Mouse (Mus musculus) hindbrain, embryonic 15.5 days (tissue): ENCODE results near the gene Hspb3. TPM values are rescaled to one million over a fixed set of nuclear protein-coding genes. Genes with fewer than 3 reads are reported as not detected.
A peak's percentile ranks its signal among the peaks of the same experiment; 100 is the strongest.

ENCODE experiments used
- ATAC-seq: fragments of 200-750 bp; cut with Nextera tagmentation; 2 replicates; pipeline ENCODE4 v1.8.0; 2017; ENCODE audit warnings: low read depth, moderate number of reproducible peaks, moderate TSS enrichment; ENCODE audit not compliant: low FRiP score
- H3K27ac ChIP-seq: fragments of 300-500 bp; sonication (generic); replicated peaks from 2 replicates; pipeline ENCODE4 v1.5.1; 2015; ENCODE audit warnings: mild to moderate bottlenecking, inconsistent platforms
- H3K27me3 ChIP-seq: fragments of 300-500 bp; sonication (generic); 2 replicates; pipeline ENCODE4 v1.6.1; 2015; ENCODE audit warnings: control low read depth, inconsistent platforms
- H3K36me3 ChIP-seq: fragments of 300-500 bp; sonication (generic); 2 replicates; pipeline ENCODE4 v1.6.1; 2015; ENCODE audit warnings: control low read depth, inconsistent platforms
- H3K4me1 ChIP-seq: fragments of 300-500 bp; sonication (generic); replicated peaks from 2 replicates; pipeline ENCODE4 v1.6.1; 2015; ENCODE audit warnings: control low read depth, inconsistent platforms
- H3K4me2 ChIP-seq: fragments of 300-500 bp; sonication (generic); 2 replicates; pipeline ENCODE4 v1.6.1; 2015; ENCODE audit warnings: moderate library complexity, mild to moderate bottlenecking, inconsistent platforms
- H3K4me3 ChIP-seq: fragments of 300-500 bp; sonication (generic); 2 replicates; pipeline ENCODE4 v1.5.1; 2015; ENCODE audit warnings: mild to moderate bottlenecking, inconsistent platforms
- H3K9ac ChIP-seq: fragments of 300-500 bp; sonication (generic); 2 replicates; pipeline ENCODE4 v1.6.1; 2015; ENCODE audit warnings: inconsistent platforms
- H3K9me3 ChIP-seq: fragments of 300-500 bp; sonication (generic); 2 replicates; pipeline ENCODE4 v1.6.1; 2016; ENCODE audit warnings: control low read depth, inconsistent platforms
- WGBS: fragments of 180-500 bp; shearing (Covaris S2); methylation state at CpG from one replicate; pipeline ENCODE4 v1.1.7; 2015; 5-methylcytosine and 5-hydroxymethylcytosine counted together
- polyA plus RNA-seq: library from polyadenylated mRNA; unstranded; fragments of >200 nt; fragmentation: Nextera tagmentation; extraction: Ambion mirVana; gene quantifications from 2 replicates; pipeline ENCODE4 v1.2.1, GENCODE M21; 2015

Gene Hspb3
- polyA plus RNA-seq, 1 experiment from 2014 or later, result 0.19 TPM

DNA sequence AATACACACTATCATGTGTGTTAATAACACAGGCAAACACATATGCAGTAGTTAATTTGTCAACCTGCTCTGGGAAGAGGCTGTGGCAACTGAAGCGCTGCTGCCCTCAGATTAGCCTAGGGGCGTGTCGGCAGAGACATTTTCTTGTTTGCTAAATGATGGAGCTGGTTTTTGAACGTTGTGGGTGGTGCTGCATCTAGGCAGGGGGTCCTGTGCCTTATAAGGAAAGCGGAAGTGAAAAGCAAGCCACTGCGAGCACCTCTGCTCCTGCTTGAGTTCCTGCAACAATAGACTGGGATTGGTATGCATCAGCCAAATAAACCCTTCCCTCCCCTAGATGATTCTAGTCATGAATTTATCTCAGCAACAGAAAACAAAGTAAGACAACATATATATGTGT lies 31.0 kb downstream of the Hspb3 start:
- ATAC-seq, result no peak
- H3K9ac ChIP-seq, result no peak overlapping the region
- H3K4me2 ChIP-seq, result no peak overlapping the region
- H3K27me3 ChIP-seq, result no peaks in the 10 kb centered on the region
- H3K9me3 ChIP-seq, result no peaks in the 10 kb centered on the region
- H3K27ac ChIP-seq, result no peak overlapping the region
- H3K36me3 ChIP-seq, result no peaks in the 10 kb centered on the region
- no peaks in the 10 kb centered on the region for H3K4me1 ChIP-seq
- H3K4me3 ChIP-seq, result no peak overlapping the region
- WGBS, result 39% methylated on average over 6 of the region's 6 CpGs

DNA sequence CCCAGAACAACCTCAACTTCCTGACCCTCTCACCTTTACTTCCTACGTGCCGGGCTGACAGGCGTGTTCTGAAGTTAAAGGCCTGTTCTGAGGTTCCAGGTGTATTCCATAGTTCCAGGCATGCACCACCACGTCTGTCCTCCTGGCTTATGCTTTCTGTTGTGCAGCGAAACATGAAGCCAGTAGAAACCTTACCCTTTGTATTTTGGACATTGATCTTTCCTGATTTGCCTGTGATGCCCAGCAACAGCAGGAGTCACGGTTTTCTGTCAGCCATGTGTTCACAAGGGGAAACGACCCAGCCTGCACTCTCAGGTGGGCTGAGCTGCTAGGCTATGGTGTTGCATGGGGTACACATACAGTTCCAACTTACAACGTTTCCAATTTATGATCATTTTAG lies 35.9 kb downstream of the Hspb3 start:
- WGBS, result 88% methylated on average over 8 of the region's 8 CpGs
- Histone ChIP-seq H3K27ac (no peak overlapping the region), H3K4me3 (no peak overlapping the region), H3K4me1 (no peaks in the 10 kb centered on the region), H3K27me3 (no peaks in the 10 kb centered on the region), H3K36me3 (no peaks in the 10 kb centered on the region), H3K4me2 (no peak overlapping the region), H3K9me3 (no peaks in the 10 kb centered on the region), H3K9ac (no peak overlapping the region)
- no peak for ATAC-seq

DNA sequence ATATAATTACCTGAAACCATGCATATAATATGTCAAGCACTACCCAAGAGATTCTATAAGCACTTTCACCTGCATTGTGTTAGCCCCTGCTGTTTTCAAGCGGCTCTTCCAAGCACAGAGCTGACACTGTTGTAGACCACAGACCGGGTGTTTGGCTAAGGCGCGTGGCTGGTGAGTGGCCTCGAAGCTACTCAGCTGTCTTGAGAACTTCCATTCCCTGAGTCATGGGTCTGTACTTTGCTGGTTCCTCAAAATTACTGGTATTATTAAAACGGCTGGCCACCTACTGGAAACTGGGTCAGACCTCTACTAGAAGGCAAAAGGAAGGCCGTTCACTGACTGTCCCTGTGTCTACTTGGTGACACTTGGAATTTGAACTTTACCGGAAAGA lies 40.6 kb downstream of the Hspb3 start:
- 80% methylated on average over 8 of the region's 8 CpGs for WGBS
- Histone ChIP-seq H3K36me3 (no peaks in the 10 kb centered on the region), H3K27ac (no peak overlapping the region), H3K27me3 (no peaks in the 10 kb centered on the region), H3K4me2 (no peak overlapping the region), H3K4me3 (no peak overlapping the region), H3K9me3 (no peaks in the 10 kb centered on the region), H3K4me1 (no peaks in the 10 kb centered on the region), H3K9ac (no peak overlapping the region)
- no peak for ATAC-seq

DNA sequence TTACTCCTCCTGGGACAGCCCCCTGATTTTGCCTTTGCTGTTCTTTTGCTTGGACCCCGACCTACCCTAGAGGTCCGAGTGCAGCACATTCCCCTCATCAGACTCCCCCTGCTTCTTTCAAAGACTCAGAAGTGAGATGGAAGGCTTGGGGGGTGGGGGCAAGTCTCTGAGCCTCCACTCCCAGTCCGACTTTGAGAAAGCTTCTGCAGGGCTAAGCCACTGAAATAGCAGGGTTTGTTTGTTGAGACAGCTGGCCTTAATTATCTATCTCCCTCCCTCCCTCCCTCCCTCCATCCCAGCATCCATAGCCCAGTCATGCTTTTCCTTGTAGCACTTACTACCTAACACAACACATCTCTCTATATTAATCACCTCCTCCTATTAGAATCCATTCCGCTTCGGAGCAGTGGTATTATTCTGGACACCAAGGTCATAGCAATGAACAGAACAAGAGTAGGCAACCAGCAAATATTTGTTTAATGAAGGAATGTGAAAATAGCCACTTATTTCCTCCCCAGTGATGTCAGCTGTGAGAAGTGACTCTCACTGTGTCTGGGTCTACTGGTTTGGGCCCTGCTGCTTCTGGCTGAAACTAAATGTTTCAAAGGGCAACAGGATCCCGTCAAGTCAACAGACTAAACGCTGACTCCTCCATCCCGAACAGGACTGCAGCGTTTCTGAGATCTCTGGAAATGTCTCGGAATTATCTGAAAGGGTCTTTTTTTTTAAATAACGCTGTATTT lies 41.2 kb downstream of the Hspb3 start:
- Histone ChIP-seq H3K27me3 (no peaks in the 10 kb centered on the region), H3K9ac (no peak overlapping the region), H3K4me3 (no peak overlapping the region), H3K4me1 (peaks cover 2% of the 10 kb centered on the region), H3K4me2 (no peak overlapping the region), H3K9me3 (no peaks in the 10 kb centered on the region), H3K27ac (no peak overlapping the region), H3K36me3 (no peaks in the 10 kb centered on the region)
- WGBS, result 72% methylated on average over 11 of the region's 11 CpGs
- ATAC-seq, result no peak

DNA sequence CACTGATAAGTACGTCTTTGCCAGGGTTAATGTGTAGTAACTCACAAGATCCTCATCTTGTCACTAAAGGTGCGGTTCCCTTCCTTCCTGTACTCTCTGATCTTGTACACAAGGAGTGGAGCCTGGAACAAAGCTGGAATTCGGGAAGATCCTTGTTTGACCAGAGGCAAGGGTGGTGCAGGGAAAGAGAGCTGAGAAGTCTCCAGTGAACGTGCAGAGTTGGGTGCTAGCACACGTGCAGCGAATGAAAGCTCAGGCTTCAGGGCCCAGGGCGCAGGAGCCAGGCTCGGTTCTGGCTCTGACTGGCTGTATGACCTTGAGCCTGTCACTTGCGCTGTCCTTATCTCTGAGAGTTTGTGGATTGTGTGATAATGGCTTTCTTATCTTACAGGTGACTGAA lies 44.5 kb downstream of the Hspb3 start:
- WGBS, result 74% methylated on average over 9 of the region's 9 CpGs
- no peak for ATAC-seq

DNA sequence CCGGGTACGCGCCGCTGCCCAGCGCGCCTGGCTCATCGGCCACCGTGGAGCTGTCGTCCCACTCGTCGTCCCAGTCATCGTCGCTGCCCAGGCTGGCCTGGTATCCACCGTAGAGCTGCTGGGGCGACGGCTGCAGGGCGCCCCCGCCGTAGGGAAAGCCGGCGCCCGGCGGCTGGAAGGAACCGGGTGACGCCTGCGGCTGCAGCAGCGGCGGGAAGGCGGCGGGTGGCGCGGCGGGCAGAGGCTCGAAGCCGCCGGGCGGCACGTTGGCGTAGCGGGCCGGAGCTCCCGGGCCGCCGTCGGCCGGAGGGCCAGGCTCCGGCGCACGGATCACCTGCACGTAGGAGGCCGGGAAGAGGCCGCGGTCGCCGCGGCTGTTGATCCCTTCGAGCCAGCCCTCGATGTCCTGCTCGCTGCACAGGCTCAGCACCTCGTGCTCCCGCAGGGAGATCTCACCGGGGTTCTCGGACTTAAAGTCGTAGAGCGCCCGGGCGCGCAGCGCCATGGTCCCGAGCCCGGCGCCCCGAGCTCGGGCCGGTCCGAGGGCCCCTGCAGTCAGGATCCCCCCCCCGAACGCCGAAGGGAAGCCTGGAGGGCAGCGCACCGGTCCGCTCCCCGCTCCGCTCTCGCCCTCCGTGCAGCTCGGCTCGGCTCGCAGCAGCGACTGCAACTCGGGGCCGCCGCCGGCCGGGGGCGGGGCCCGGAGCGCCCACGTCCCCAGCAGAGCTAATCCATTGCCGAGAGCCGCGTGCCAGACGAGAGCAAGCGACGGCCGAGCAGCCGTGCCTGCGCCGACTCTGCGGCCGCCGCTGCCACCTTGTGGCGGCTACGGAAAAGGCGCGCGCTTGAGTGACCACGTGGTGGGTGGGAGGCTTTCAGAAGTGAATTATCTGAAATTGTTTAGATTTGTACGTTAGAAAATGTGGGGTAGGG lies 45.3 kb downstream of the Hspb3 start, which contains the start of gene Snx18:
Gene Snx18, minus strand, starts transcription at position 674 of the 933 bp plus-strand sequence.
- Histone ChIP-seq H3K4me1 (peaks cover 43% of the 10 kb centered on the region), H3K27me3 (no peaks in the 10 kb centered on the region), H3K36me3 (no peaks in the 10 kb centered on the region), H3K27ac (peak within 1 kb of the TSS; percentile 85), H3K4me3 (peak within 1 kb of the TSS; percentile 62), H3K9me3 (no peaks in the 10 kb centered on the region), H3K9ac (peak within 1 kb of the TSS; percentile 76), H3K4me2 (peak within 1 kb of the TSS; percentile 88)
- peak; percentile 92 for ATAC-seq
- whole genome bisulfite sequencing, result under 1% methylated on average over 92 of the region's 119 CpGs

More for the DNA sequence above, 44.5 kb downstream of the Hspb3 start:
- Histone ChIP-seq H3K9ac (no peak overlapping the region), H3K4me1 (peaks cover 34% of the 10 kb centered on the region), H3K27me3 (no peaks in the 10 kb centered on the region), H3K36me3 (no peaks in the 10 kb centered on the region), H3K9me3 (no peaks in the 10 kb centered on the region), H3K4me2 (no peak overlapping the region), H3K4me3 (no peak overlapping the region), H3K27ac (no peak overlapping the region)

DNA sequence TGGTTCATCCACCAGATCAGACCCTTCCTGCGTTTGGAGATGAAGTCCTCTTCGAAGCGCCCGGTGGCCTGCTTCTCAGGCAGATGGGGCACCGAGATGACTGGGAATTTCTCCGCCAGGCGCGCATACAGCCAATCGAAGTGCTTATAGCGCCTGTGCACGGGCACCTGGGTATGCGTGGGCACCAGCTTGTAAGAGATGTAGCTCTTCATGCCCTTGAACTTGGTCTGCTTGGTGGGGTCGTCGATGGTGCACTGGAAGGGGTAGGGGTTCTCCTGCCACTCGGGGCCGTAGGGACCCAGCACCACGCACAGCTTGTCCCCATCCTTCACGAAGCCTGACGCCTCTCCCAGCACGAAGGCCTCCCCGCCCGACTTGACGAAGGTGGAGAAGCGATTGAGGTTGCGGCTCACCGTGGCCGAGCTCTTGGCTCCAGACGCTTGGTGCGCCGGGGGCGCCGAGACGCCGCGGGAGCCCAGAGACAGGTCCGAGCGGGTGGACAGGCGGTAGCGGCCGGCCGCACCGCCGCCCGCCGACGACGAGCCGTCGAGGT lies 46.1 kb downstream of the Hspb3 start:
- Histone ChIP-seq H3K27ac (peak overlapping the region; percentile 85), H3K4me1 (peaks cover 50% of the 10 kb centered on the region), H3K4me3 (peak overlapping the region; percentile 62), H3K9ac (peak overlapping the region; percentile 76), H3K4me2 (peak overlapping the region; percentile 88), H3K36me3 (no peaks in the 10 kb centered on the region), H3K27me3 (no peaks in the 10 kb centered on the region), H3K9me3 (no peaks in the 10 kb centered on the region)
- ATAC-seq, result peak; percentile 16; the same call in 1 of the 2 replicates
- 6% methylated on average over 45 of the region's 49 CpGs for WGBS

DNA sequence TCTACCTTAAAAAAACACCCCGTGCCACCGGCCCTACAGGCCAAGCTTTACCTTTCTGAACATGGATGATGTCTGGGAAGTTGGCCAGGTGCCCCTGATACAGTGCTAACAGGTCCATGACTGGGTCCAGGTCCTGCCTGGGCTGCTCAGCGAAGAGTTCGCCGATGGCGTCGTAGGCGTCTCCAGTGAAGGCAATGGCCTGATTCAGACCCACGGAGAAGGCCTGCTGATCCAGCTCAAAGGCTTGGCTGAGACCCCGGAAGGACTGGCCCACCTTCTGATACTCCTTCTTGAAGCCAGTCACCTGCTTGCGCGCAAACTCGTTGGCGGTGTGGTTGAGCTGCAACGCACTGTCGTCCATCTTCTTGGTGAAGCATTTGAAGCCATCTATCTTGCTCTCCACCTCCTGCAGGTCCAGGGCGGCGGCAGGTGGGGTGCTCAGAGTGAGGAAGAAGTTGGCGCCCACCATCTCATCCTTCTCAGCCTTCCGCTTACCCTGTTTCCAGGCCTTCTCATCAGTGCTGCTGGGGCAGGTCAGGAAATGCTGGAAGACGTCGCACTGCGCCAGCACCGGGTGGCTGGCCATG lies 46.6 kb downstream of the Hspb3 start:
- no peak overlapping the region for H3K27ac ChIP-seq
- 62% methylated on average over 24 of the region's 24 CpGs for WGBS

DNA sequence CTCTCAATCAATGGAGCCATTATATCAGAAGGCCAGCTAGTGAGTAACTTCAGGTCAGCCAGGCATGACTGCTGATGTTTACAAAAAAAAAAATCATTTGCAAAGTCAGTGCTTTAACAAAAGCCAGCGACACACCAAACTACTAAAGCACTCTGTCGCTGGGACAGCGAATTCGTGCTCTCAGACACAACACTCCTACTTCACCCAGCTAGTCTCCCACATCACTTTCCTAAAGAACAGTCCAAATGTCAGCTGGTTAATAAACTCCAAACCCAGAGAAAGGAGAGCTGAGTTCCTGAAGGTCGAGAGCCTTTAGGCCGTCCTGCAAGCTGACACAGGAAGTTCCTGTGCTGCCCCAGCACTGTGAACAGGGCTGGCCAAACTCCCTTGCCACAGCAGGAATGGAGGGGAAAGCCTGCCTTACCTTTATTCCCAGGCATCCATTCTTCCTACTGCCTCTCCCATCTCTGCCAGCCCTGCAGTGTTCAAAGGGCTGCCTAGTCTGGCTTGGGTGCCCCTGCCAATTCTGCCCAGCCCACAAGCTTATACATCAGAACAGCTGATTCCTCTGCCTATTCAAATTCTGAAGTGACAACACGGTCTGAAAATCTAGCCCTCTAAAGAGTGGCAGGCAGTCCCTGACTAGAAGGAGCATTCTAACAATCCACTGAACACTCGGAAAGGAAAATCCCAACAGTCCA lies 47.4 kb downstream of the Hspb3 start:
- Histone ChIP-seq H3K9ac (peak overlapping the region; percentile 76), H3K36me3 (no peaks in the 10 kb centered on the region), H3K4me3 (peak overlapping the region; percentile 62), H3K27ac (no peak overlapping the region; the same call in 1 of the 2 replicates), H3K27me3 (no peaks in the 10 kb centered on the region), H3K4me1 (peaks cover 61% of the 10 kb centered on the region), H3K9me3 (no peaks in the 10 kb centered on the region), H3K4me2 (peak overlapping the region; percentile 88)
- WGBS, result 5% methylated on average over 8 of the region's 8 CpGs
- ATAC-seq, result no peak

More for the DNA sequence above, 46.6 kb downstream of the Hspb3 start:
- Histone ChIP-seq H3K27me3 (no peaks in the 10 kb centered on the region), H3K4me3 (peak overlapping the region; percentile 62), H3K4me1 (peaks cover 55% of the 10 kb centered on the region), H3K9me3 (no peaks in the 10 kb centered on the region), H3K4me2 (peak overlapping the region; percentile 88), H3K9ac (peak overlapping the region; percentile 76), H3K36me3 (no peaks in the 10 kb centered on the region)
- no peak for ATAC-seq

DNA sequence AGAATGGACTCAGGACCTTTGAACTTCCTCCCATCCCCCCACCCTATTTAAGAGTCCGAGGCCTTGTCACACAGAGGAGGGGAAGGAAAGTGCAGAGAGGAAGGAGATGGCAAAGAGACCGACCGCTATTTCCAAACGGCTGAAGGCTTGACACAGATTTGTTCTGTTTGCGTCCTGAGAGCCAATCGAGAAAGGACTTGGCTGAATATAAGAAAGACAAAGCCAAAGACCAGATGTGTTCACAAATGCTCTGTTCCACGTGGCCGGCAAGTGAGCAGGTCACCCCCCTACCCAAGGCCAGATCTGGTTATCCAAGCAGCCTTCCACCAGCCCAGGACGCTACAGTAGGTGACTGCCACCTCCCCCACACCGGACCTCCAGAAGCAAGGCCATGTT lies 47.9 kb downstream of the Hspb3 start:
- peak overlapping the region; percentile 76 for H3K9ac ChIP-seq
- H3K9me3 ChIP-seq, result no peaks in the 10 kb centered on the region
- 1% methylated on average over 10 of the region's 10 CpGs for WGBS
- H3K27ac ChIP-seq, result no peak overlapping the region; the same call in 1 of the 2 replicates
- H3K4me3 ChIP-seq, result peak overlapping the region; percentile 62
- peaks cover 67% of the 10 kb centered on the region for H3K4me1 ChIP-seq
- H3K4me2 ChIP-seq, result peak overlapping the region; percentile 88
- no peaks in the 10 kb centered on the region for H3K36me3 ChIP-seq
- ATAC-seq, result no peak
- no peaks in the 10 kb centered on the region for H3K27me3 ChIP-seq
